In genomic region chr13:59771257-59771656, GRCm38 (mm10) we compare ENCODE assay signal across 7 mouse cellular contexts. TPM values are rescaled to one million over a fixed set of nuclear protein-coding genes. Genes with fewer than 3 reads are reported as not detected.
DNase-seq lines count a peak whose midpoint lies in the region; ATAC-seq lines count a peak whose summit lies in the region.

No protein-coding gene starts in this region.

- intact Hi-C loops in gastrocnemius, postnatal 36 days (cut with DNase I), result no loop called here
- intact Hi-C loops in left cerebral cortex, postnatal 4 days (cut with DNase I), result no loop called here

- DNase-seq in adrenal gland, adult (ENCODE audit: inconsistent age in 2 of 2, low spot score in 1 of 2), result peak; percentile 78 to 90
- peak; percentile 57 to 73 for DNase-seq in cerebellum, postnatal 14 days
- peak; percentile 47 to 71 for DNase-seq in gastrocnemius, postnatal 36 days
- DNase-seq in left cerebral cortex, postnatal 4 days, result peak; percentile 68
- DNase-seq in spleen, postnatal 14 days (ENCODE audit: low spot score in 2 of 2), result peak; percentile 38 to 60

- H3K27me3 ChIP-seq in intestine, embryonic 15.5 days (replicated peaks), result no peaks in the 10 kb centered on the region
- no peaks in the 10 kb centered on the region for H3K27me3 ChIP-seq in midbrain, embryonic 13.5 days

- H3K9me3 ChIP-seq in intestine, embryonic 15.5 days, result no peaks in the 10 kb centered on the region
- H3K9me3 ChIP-seq in midbrain, embryonic 13.5 days, result no peaks in the 10 kb centered on the region

- H3K27ac ChIP-seq in intestine, embryonic 15.5 days, result peak overlapping the region; percentile 99
- peak overlapping the region; percentile 98; the same call in 1 of the 2 replicates for H3K27ac ChIP-seq in midbrain, embryonic 13.5 days

- peak; percentile 16; the same call in 1 of the 2 replicates for ATAC-seq in intestine, embryonic 15.5 days
- no peak for ATAC-seq in midbrain, embryonic 13.5 days

- H3K9ac ChIP-seq in intestine, embryonic 15.5 days, result no peak overlapping the region
- H3K9ac ChIP-seq in midbrain, embryonic 13.5 days (replicated peaks), result peak overlapping the region; percentile 75

- WGBS in intestine, embryonic 15.5 days, result 19% methylated on average over 9 of the region's 9 CpGs
- WGBS in midbrain, embryonic 13.5 days, result 79% methylated on average over 9 of the region's 9 CpGs

- H3K4me2 ChIP-seq in intestine, embryonic 15.5 days (replicated peaks), result peak overlapping the region; percentile 84
- peak overlapping the region; percentile 68 for H3K4me2 ChIP-seq in midbrain, embryonic 13.5 days (replicated peaks)

- H3K36me3 ChIP-seq in intestine, embryonic 15.5 days, result 0 out of 2 replicates have a peak, but pooled peaks cover 5% of the 10 kb centered on the region
- H3K36me3 ChIP-seq in midbrain, embryonic 13.5 days, result peaks cover 46% of the 10 kb centered on the region

- H3K4me1 ChIP-seq in intestine, embryonic 15.5 days (replicated peaks), result peaks cover 29% of the 10 kb centered on the region
- peaks cover 40% of the 10 kb centered on the region for H3K4me1 ChIP-seq in midbrain, embryonic 13.5 days (replicated peaks)

- no peak overlapping the region for H3K4me3 ChIP-seq in intestine, embryonic 15.5 days (replicated peaks)
- H3K4me3 ChIP-seq in midbrain, embryonic 13.5 days (replicated peaks), result peak overlapping the region; percentile 84; the same call in 1 of the 2 replicates

RNA-seq across cellular contexts. Expression of gene Isca1, which starts 1.6 kb away (rescaled TPM):
- total RNA-seq in gastrocnemius, postnatal 36 days (2021), result 100 to 1,000 TPM; 179 to 181 TPM
- polyA plus RNA-seq in intestine, embryonic 15.5 days (2015; fragmentation: Nextera tagmentation; extraction: Ambion mirVana), result 114 and 117 TPM in 2 replicates
- total RNA-seq in left cerebral cortex, postnatal 4 days (2021), result 10 to 100 TPM; 74.4 to 76.6 TPM
- 143 and 146 TPM in 2 replicates for polyA plus RNA-seq in midbrain, embryonic 13.5 days (2015; fragmentation: Nextera tagmentation; extraction: Ambion mirVana)

RNA-seq across cellular contexts. Expression of gene Gm49354, which starts 10.8 kb away (rescaled TPM):
- not detected for total RNA-seq in gastrocnemius, postnatal 36 days (2021)
- not detected in 2 replicates for polyA plus RNA-seq in intestine, embryonic 15.5 days (2015; fragmentation: Nextera tagmentation; extraction: Ambion mirVana)
- total RNA-seq in left cerebral cortex, postnatal 4 days (2021), result not detected
- not detected in 2 replicates for polyA plus RNA-seq in midbrain, embryonic 13.5 days (2015; fragmentation: Nextera tagmentation; extraction: Ambion mirVana)

RNA-seq across cellular contexts. Expression of gene 1700014D04Rik, which starts 24.7 kb away (rescaled TPM):
- not detected for total RNA-seq in gastrocnemius, postnatal 36 days (2021)
- not detected in 2 replicates for polyA plus RNA-seq in intestine, embryonic 15.5 days (2015; fragmentation: Nextera tagmentation; extraction: Ambion mirVana)
- total RNA-seq in left cerebral cortex, postnatal 4 days (2021), result under 1 TPM; 0.18 to 0.42 TPM
- 0.07 and 0.26 TPM in 2 replicates for polyA plus RNA-seq in midbrain, embryonic 13.5 days (2015; fragmentation: Nextera tagmentation; extraction: Ambion mirVana)

RNA-seq across cellular contexts. Expression of gene Spata31d1d, which starts 39.7 kb away (rescaled TPM):
- not detected for total RNA-seq in gastrocnemius, postnatal 36 days (2021)
- polyA plus RNA-seq in intestine, embryonic 15.5 days (2015; fragmentation: Nextera tagmentation; extraction: Ambion mirVana), result not detected in 2 replicates
- total RNA-seq in left cerebral cortex, postnatal 4 days (2021), result under 1 TPM in 1 of 2 experiments, not detected in 1; 0.08 TPM
- not detected in 2 replicates for polyA plus RNA-seq in midbrain, embryonic 13.5 days (2015; fragmentation: Nextera tagmentation; extraction: Ambion mirVana)

RNA-seq across cellular contexts. Expression of gene Tut7, which starts 51.7 kb away (rescaled TPM):
- 10 to 100 TPM; 31.2 to 33.6 TPM for total RNA-seq in gastrocnemius, postnatal 36 days (2021)
- polyA plus RNA-seq in intestine, embryonic 15.5 days (2015; fragmentation: Nextera tagmentation; extraction: Ambion mirVana), result 41.7 and 43.6 TPM in 2 replicates
- total RNA-seq in left cerebral cortex, postnatal 4 days (2021), result 10 to 100 TPM; 66.2 to 70.8 TPM
- polyA plus RNA-seq in midbrain, embryonic 13.5 days (2015; fragmentation: Nextera tagmentation; extraction: Ambion mirVana), result 58.7 and 59.6 TPM in 2 replicates
